Mouse (Mus musculus) retina, embryonic 14.5 days (tissue): Measurements from ENCODE around the gene Apobec3.
A peak's percentile ranks its signal among the peaks of the same experiment; 100 is the strongest.

Experiments
- DNase-seq: peaks from one replicate; pipeline ENCODE4 v3.0.0-alpha.2; 2015; ENCODE audit warnings: low spot score

The Apobec3 gene

GRCm38 (mm10) chr15:79950250-79951025, 59.0 kb downstream of the Apobec3 start:
- DNase-seq, result peak; percentile 72

- DNase-seq, result no peak
Observed at GRCm38 (mm10) chr15:79951226-79951625, 59.8 kb downstream of the Apobec3 start.

GRCm38 (mm10) chr15:79951730-79952503, 60.5 kb downstream of the Apobec3 start:
- DNase-seq, result no peak

GRCm38 (mm10) chr15:79952504-79953231, 61.2 kb downstream of the Apobec3 start:
- no peak for DNase-seq

GRCm38 (mm10) chr15:79953470-79953869, 62.0 kb downstream of the Apobec3 start:
- DNase-seq, result no peak

GRCm38 (mm10) chr15:79956559-79956958, 65.1 kb downstream of the Apobec3 start:
- DNase-seq, result no peak

GRCm38 (mm10) chr15:79958418-79958817, 67.0 kb downstream of the Apobec3 start:
- DNase-seq, result no peak

- DNase-seq, result no peak
Observed at GRCm38 (mm10) chr15:79961366-79961921, 70.0 kb downstream of the Apobec3 start.

- DNase-seq, result no peak
Observed at GRCm38 (mm10) chr15:79962661-79963060, 71.2 kb downstream of the Apobec3 start.

GRCm38 (mm10) chr15:79964376-79964775, 72.9 kb downstream of the Apobec3 start:
- no peak for DNase-seq
